Mouse (Mus musculus) embryonic facial prominence, embryonic 11.5 days (tissue): ENCODE results near the gene Akt1. TPM values are rescaled to one million over a fixed set of nuclear protein-coding genes. Genes with fewer than 3 reads are reported as not detected.

Experiments used
- ATAC-seq: fragments of 200-750 bp; cut with Nextera tagmentation; replicated peaks from 2 replicates; pipeline ENCODE4 v1.8.0; 2017; ENCODE audit warnings: low read depth; ENCODE audit not compliant: insufficient number of reproducible peaks, low FRiP score, low TSS enrichment
- DNase-seq: peaks from one replicate; pipeline ENCODE4 v3.0.0-alpha.2; 2015; ENCODE audit warnings: low spot score
- H3K27ac ChIP-seq: fragments of 300-500 bp; sonication (generic); replicated peaks from 2 replicates; pipeline ENCODE4 v1.5.1; 2014; ENCODE audit warnings: mild to moderate bottlenecking, low read depth, low read length, control low read depth
- H3K27me3 ChIP-seq: fragments of 300-500 bp; sonication (generic); 2 replicates; pipeline ENCODE4 v1.6.1; 2014; ENCODE audit warnings: mild to moderate bottlenecking, low read length, moderate library complexity, mixed read lengths; ENCODE audit not compliant: control insufficient read depth, insufficient read depth
- H3K36me3 ChIP-seq: fragments of 300-500 bp; sonication (generic); replicated peaks from 2 replicates; pipeline ENCODE4 v1.6.1; 2014; ENCODE audit warnings: low read depth, mild to moderate bottlenecking, low read length, moderate library complexity, mixed read lengths; ENCODE audit not compliant: control insufficient read depth, insufficient read depth
- H3K4me1 ChIP-seq: fragments of 300-500 bp; sonication (generic); 2 replicates; pipeline ENCODE4 v1.6.1; 2014; ENCODE audit warnings: low read length, mixed read lengths; ENCODE audit not compliant: control insufficient read depth, insufficient read depth
- H3K4me2 ChIP-seq: fragments of 300-500 bp; sonication (generic); 2 replicates; pipeline ENCODE4 v1.6.1; 2014; ENCODE audit warnings: low read depth, mild to moderate bottlenecking, control low read depth, low read length, moderate library complexity
- H3K4me3 ChIP-seq: fragments of 300-500 bp; sonication (generic); 2 replicates; pipeline ENCODE4 v1.5.1; 2014; ENCODE audit warnings: low read depth, low read length, control low read depth
- H3K9ac ChIP-seq: fragments of 300-500 bp; sonication (generic); replicated peaks from 2 replicates; pipeline ENCODE4 v1.6.1; 2014; ENCODE audit warnings: mild to moderate bottlenecking, control low read depth, low read length
- H3K9me3 ChIP-seq: fragments of 300-500 bp; sonication (generic); replicated peaks from 2 replicates; pipeline ENCODE4 v1.6.1; 2016; ENCODE audit warnings: mild to moderate bottlenecking, low read length, inconsistent platforms, mixed read lengths; ENCODE audit not compliant: control insufficient read depth
- WGBS: fragments of 180-500 bp; shearing (Covaris S2); extraction: QIAGEN DNeasy Blood & Tissue Kit; methylation state at CpG from one replicate; pipeline ENCODE4 v1.1.7; 2014; 5-methylcytosine and 5-hydroxymethylcytosine counted together
- microRNA-seq: library from miRNA; unstranded; fragments of <30 nt; microRNA quantifications from one replicate; pipeline ENCODE4, GENCODE M21; 2016; ENCODE audit warnings: borderline number of aligned reads
- polyA plus RNA-seq: library from polyadenylated mRNA; unstranded; fragments of >200 nt; fragmentation: Nextera tagmentation; extraction: Ambion mirVana; gene quantifications from 2 replicates; pipeline ENCODE4 v1.2.1, GENCODE M21; 2014

Akt1 gene
- polyA plus RNA-seq, 1 experiment from 2014 or later = 99.2 TPM

GRCm38 (mm10) chr12:112604709-112605649 lies 69.7 kb downstream of the Akt1 start:
- peak; percentile 54 for DNase-seq
- H3K4me3 ChIP-seq = no peak overlapping the region
- WGBS = 61% methylated on average over 20 of the region's 20 CpGs
- no peak overlapping the region for H3K4me2 ChIP-seq
- H3K36me3 ChIP-seq = no peaks in the 10 kb centered on the region
- H3K9me3 ChIP-seq = no peaks in the 10 kb centered on the region
- ATAC-seq = peak; percentile 57; the same call in 1 of the 2 replicates
- peaks cover 3% of the 10 kb centered on the region; the same call in 1 of the 2 replicates for H3K4me1 ChIP-seq
- H3K9ac ChIP-seq = no peak overlapping the region
- no peaks in the 10 kb centered on the region for H3K27me3 ChIP-seq
- no peak overlapping the region for H3K27ac ChIP-seq

GRCm38 (mm10) chr12:112604022-112604421 lies 70.7 kb downstream of the Akt1 start:
- H3K9me3 ChIP-seq = no peaks in the 10 kb centered on the region
- H3K4me1 ChIP-seq = peaks cover 3% of the 10 kb centered on the region; the same call in 1 of the 2 replicates
- DNase-seq (no peak), ATAC-seq (no peak)
- 81% methylated on average over 5 of the region's 5 CpGs for WGBS
- no peaks in the 10 kb centered on the region for H3K36me3 ChIP-seq
- no peak overlapping the region for H3K27ac ChIP-seq
- no peak overlapping the region for H3K4me2 ChIP-seq
- H3K9ac ChIP-seq = no peak overlapping the region
- no peaks in the 10 kb centered on the region for H3K27me3 ChIP-seq
- H3K4me3 ChIP-seq = no peak overlapping the region

Small RNA genes lying within 50 kb of the gene (microRNA-seq; reads per million reads assigned to microRNA genes)
- gene Mir6939 = 2.8 reads per million

Other genes starting within 250 kb of the Akt1 start
- gene A530016L24Rik, start 185.4 kb downstream of the Akt1 start, polyA plus RNA-seq = not detected in 2 replicates
- gene Tmem179, start 158.1 kb downstream of the Akt1 start, polyA plus RNA-seq = 1.4 and 1.9 TPM in 2 replicates
- gene Inf2, start 86.1 kb downstream of the Akt1 start, polyA plus RNA-seq = 1.6 and 1.9 TPM in 2 replicates
- 4.0 and 4.2 TPM in 2 replicates for gene Adssl1, start 54.8 kb downstream of the Akt1 start, polyA plus RNA-seq
- gene Siva1, start 30.2 kb downstream of the Akt1 start, polyA plus RNA-seq = 222 and 241 TPM in 2 replicates
- 2.3 and 2.6 TPM in 2 replicates for gene Zbtb42, start 3.9 kb upstream of the Akt1 start, polyA plus RNA-seq
- 5.3 and 8.0 TPM in 2 replicates for gene Cep170b, start 45.6 kb upstream of the Akt1 start, polyA plus RNA-seq
- gene Pld4, start 85.8 kb upstream of the Akt1 start, polyA plus RNA-seq = 3.4 and 6.5 TPM in 2 replicates
- gene Ahnak2, start 127.8 kb upstream of the Akt1 start, polyA plus RNA-seq = 0.13 and 0.18 TPM in 2 replicates
- 8.3 and 9.5 TPM in 2 replicates for gene Clba1, start 134.1 kb upstream of the Akt1 start, polyA plus RNA-seq
- 175 and 179 TPM in 2 replicates for gene Cdca4, start 154.5 kb upstream of the Akt1 start, polyA plus RNA-seq
- 0.15 TPM in 1 of 2 replicates, not detected in the other for gene Gpr132, start 193.3 kb upstream of the Akt1 start, polyA plus RNA-seq